Mouse (Mus musculus) layer of hippocampus, adult 8-10 months (tissue): ENCODE results near the gene Wfdc5. TPM values are rescaled to one million over a fixed set of nuclear protein-coding genes. Genes with fewer than 3 reads are reported as not detected.

Experiments
- DNase-seq, 2 experiments: peaks; one replicate each; pipeline ENCODE4 v3.0.0; 2022; ENCODE audit warnings: low spot score in 2 of 2
- total RNA-seq, 4 experiments: library from RNA; stranded (reverse); gene quantifications; 2 replicates each; pipeline ENCODE4 v1.2.4; 2022

The Wfdc5 gene
- total RNA-seq, 4 experiments from 2014 or later, result not detected

DNA sequence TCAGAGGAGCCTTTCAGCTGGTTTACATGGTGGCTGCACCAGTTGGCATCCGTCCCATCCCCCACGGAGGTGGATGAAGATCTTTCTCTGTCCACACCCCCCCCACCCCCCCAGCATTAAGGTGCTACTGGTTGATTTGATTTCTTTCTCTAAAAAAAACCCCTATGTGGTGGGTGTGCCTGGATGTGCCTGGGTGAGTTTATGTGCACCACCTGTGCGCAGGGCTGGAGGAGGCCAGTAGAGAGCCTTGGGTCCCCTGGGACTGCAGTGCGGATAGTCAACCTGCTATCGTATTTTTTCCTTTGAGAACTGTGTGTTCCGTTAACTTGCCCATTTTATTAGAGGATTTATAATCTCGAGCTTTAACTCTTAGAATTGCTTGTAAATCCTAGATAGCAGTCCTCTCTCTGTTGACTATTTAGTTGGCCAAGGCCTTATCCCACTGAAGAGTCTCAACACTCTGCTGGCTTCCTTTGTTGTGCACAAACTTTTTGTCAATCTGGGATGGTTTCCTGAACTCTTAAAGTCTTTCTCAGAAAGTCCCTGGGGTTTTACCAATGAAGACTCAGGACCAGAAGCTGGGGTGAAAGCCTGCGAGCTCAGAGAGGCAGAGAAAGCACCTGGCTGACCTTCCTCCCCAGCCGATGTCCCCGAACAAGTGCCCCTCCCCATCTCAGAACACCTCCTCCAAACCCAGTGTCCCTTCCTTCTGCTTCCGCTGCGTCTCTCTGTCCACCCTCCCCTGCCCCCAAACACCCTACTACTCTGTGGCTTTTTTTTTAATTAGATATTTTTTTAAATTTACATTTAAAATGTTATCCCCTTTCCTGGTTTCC is 53.7 kb downstream of the Wfdc5 start:
- no peak for DNase-seq

DNA sequence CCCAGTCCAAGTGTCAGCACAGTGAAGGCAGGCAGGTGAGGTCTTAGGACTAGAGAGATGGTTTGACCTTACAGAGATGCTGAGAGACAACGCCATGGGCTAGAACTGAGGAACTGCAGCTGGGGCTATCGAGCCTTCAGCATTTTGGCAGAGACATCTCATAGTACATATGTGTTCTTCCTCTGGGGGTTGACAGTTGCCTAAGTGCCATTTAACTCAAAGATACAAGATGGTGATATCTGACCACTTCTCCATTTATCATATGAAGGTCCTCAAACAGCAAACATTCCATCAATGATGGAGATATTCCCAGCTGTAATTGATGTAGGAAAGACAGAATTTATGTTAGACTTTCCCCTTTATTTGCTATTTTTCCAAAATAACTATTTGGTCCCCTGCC is 55.2 kb downstream of the Wfdc5 start:
- DNase-seq, result no peak

DNA sequence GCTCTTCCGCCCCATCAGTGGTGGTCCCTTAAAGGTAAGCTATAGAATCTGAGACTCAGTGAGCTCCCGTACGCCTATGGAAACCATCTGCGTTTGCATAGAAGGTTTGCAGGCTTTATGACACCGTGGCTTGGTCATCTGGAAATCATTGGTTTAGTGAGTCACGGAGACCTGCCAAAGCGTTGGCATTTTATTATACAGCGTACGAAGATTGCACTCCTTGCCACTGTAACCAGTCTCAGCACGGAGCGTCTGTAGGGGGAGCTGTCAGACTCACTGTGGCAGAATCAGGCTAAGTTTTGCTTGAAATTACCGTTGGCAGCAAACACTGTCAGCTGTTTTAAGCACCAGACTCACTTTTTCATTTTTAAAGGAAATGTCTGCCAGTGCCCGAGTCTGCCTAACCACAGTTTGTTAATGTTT is 56.0 kb downstream of the Wfdc5 start:
- DNase-seq, result peak; percentile 69 to 74

Other genes with a start within 250 kb of the Wfdc5 start
- gene Ywhab, start 187.8 kb downstream of the Wfdc5 start, total RNA-seq, result 100 to 1,000 TPM; 458 to 531 (median 484) TPM
- gene Pabpc1l, start 157.3 kb downstream of the Wfdc5 start, total RNA-seq, result 1 to 10 TPM in 1 of 4 experiments, under 1 TPM in 3; 0.45 to 1.5 (median 0.87) TPM
- 10 to 100 TPM; 41.1 to 55.7 (median 46.3) TPM for gene Stk4, start 112.4 kb downstream of the Wfdc5 start, total RNA-seq
- 100 to 1,000 TPM; 108 to 114 (median 109) TPM for gene Tomm34, start 111.6 kb downstream of the Wfdc5 start, total RNA-seq
- 1 to 10 TPM; 5.3 to 7.8 (median 6.2) TPM for gene Kcns1, start 11.6 kb downstream of the Wfdc5 start, total RNA-seq
- gene Wfdc12, start 7.9 kb upstream of the Wfdc5 start, total RNA-seq, result not detected
- gene Wfdc15a, start 17.4 kb upstream of the Wfdc5 start, total RNA-seq, result not detected
- gene Wfdc15b, start 38.9 kb upstream of the Wfdc5 start, total RNA-seq, result not detected
- not detected for gene Svs2, start 55.7 kb upstream of the Wfdc5 start, total RNA-seq
- not detected for gene Svs3b, start 73.9 kb upstream of the Wfdc5 start, total RNA-seq
- not detected for gene Svs4, start 95.7 kb upstream of the Wfdc5 start, total RNA-seq
- not detected for gene Svs3a, start 106.5 kb upstream of the Wfdc5 start, total RNA-seq
- gene Svs6, start 134.0 kb upstream of the Wfdc5 start, total RNA-seq, result not detected
- not detected for gene Svs5, start 150.0 kb upstream of the Wfdc5 start, total RNA-seq
- gene Slpi, start 206.4 kb upstream of the Wfdc5 start, total RNA-seq, result 1 to 10 TPM in 3 of 4 experiments, not detected in 1; 1.2 to 1.5 (median 1.2) TPM
- under 1 TPM; 0.34 to 0.67 (median 0.42) TPM for gene Rbpjl, start 220.4 kb upstream of the Wfdc5 start, total RNA-seq
- gene Matn4, start 222.4 kb upstream of the Wfdc5 start, total RNA-seq, result 10 to 100 TPM; 11.1 to 12.6 (median 11.9) TPM